Mouse (Mus musculus) brain, embryonic 14.5 days (tissue): ENCODE data around the gene Trmt1.

Experiments used
- CTCF ChIP-seq: fragments of 200-500 bp; IDR thresholded peaks from 2 replicates; pipeline ENCODE4 v1.5.1; 2012; ENCODE audit warnings: inconsistent platforms, mild to moderate bottlenecking, moderate library complexity, borderline replicate concordance; ENCODE audit not compliant: insufficient read depth, insufficient read length; ENCODE audit errors: extremely low read depth
- POLR2A ChIP-seq: fragments of 200-500 bp; IDR thresholded peaks from 2 replicates; pipeline ENCODE4 v1.6.1; 2012; ENCODE audit warnings: mild to moderate bottlenecking, inconsistent platforms, borderline replicate concordance; ENCODE audit not compliant: poor library complexity, insufficient read depth, insufficient read length, severe bottlenecking; ENCODE audit errors: extremely low read depth

- TF ChIP-seq CTCF (no peak), POLR2A (no peak)
These were observed 43.1 kb upstream of the Trmt1 start for GRCm38 (mm10) chr8:84643019-84643418.
